8 mouse cellular contexts compared by ENCODE assay signal in the genomic region with DNA sequence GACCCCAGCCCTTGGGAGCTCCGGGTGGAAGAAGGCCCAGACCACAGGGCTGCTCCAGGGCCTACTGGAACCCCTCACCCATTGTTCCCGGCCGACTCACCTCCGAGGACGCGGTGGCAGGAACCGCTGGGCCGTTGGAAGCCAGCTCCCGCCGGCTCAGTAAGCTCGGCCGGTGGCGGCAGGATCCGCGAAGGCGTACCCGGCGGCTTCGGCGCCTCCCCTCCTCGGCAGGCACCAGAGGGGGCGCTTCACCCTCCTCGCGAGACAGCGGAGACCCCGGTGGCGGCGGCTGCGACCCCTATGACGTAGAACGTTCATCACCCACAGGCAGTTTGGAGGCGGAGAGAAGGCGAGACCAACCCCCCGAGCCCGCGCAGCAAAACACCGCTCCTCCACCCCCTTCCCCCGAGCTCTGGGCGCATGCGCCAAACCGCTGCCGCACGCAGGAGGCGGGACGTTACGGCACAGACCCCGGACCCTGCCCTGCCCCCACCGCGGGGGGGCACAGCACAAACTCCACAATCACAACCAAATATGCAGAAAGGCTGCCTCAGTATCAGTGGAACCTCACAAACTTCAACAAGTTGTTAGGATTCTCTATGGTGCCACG. TPM values are rescaled to one million over a fixed set of nuclear protein-coding genes. Genes with fewer than 3 reads are reported as not detected.
DNase-seq lines count a peak whose midpoint lies in the region; ATAC-seq and TF ChIP-seq lines count a peak whose summit lies in the region.

No protein-coding gene starts in this region.

- peak overlapping the region; percentile 95 for H3K9ac ChIP-seq in MEL (ENCODE audit: control insufficient read depth, low read depth, low read length, poor library complexity, severe bottlenecking)
- H3K9ac ChIP-seq in lung, postnatal 0 days (replicated peaks; ENCODE audit: low read depth) = peak overlapping the region; percentile 61

- WGBS in cerebellum, adult 2 months = under 1% methylated on average over 50 of the region's 50 CpGs
- WGBS in hindbrain, embryonic 10.5 days = under 1% methylated on average over 49 of the region's 50 CpGs
- under 1% methylated on average over 38 of the region's 50 CpGs for WGBS in lung, postnatal 0 days

- peak overlapping the region; percentile 97 for H3K27ac ChIP-seq in MEL (ENCODE audit: control insufficient read depth, low read depth, low read length)
- peak overlapping the region; percentile 25; the same call in 1 of the 2 replicates for H3K27ac ChIP-seq in cerebellum, adult 2 months (ENCODE audit: insufficient read depth, low read length)
- H3K27ac ChIP-seq in hindbrain, embryonic 10.5 days = peak overlapping the region; percentile 95
- H3K27ac ChIP-seq in lung, postnatal 0 days (ENCODE audit: low read length) = peak overlapping the region; percentile 97

- peak; percentile 64 for ATAC-seq in lung, postnatal 0 days

- peak; percentile 45 to 56; a peak in 2 of 4 replicates for TF ChIP-seq POLR2A in MEL (IDR thresholded peaks at IDR 0.05; ENCODE audit: control insufficient read depth in 1 of 2, insufficient read depth in 1 of 2, low read depth in 1 of 2, low read length in 2 of 2, poor library complexity in 1 of 2)
- TF ChIP-seq POLR2A in cerebellum, adult 2 months (IDR thresholded peaks at IDR 0.05; ENCODE audit: borderline replicate concordance, insufficient read depth, low read length) = 0 out of 2 replicates have a peak, but pooled peaks have one; percentile 37

- peak overlapping the region; percentile 53 to 83 for H3K4me3 ChIP-seq in MEL (ENCODE audit: control insufficient read depth in 1 of 2, insufficient read depth in 1 of 2, low read depth in 2 of 2, low read length in 2 of 2)
- H3K4me3 ChIP-seq in cerebellum, adult 2 months (replicated peaks; ENCODE audit: insufficient read depth, low read depth, low read length) = peak overlapping the region; percentile 95
- peak overlapping the region; percentile 71 for H3K4me3 ChIP-seq in hindbrain, embryonic 10.5 days
- H3K4me3 ChIP-seq in lung, postnatal 0 days (ENCODE audit: low read depth, low read length) = peak overlapping the region; percentile 66

- H3K4me1 ChIP-seq in MEL (ENCODE audit: control insufficient read depth in 1 of 2, insufficient read depth in 2 of 2, low read length in 2 of 2) = peaks cover 0 to 15% of the 10 kb centered on the region in 2 experiments; a peak in 2 of 4 replicates
- no peaks in the 10 kb centered on the region for H3K4me1 ChIP-seq in cerebellum, adult 2 months (ENCODE audit: control insufficient read depth, insufficient read depth, low read length)
- peaks cover 19% of the 10 kb centered on the region for H3K4me1 ChIP-seq in hindbrain, embryonic 10.5 days (replicated peaks)
- peaks cover 11% of the 10 kb centered on the region; the same call in 1 of the 2 replicates for H3K4me1 ChIP-seq in lung, postnatal 0 days (ENCODE audit: insufficient read depth, low read depth, low read length)

- H3K4me2 ChIP-seq in lung, postnatal 0 days (replicated peaks; ENCODE audit: low read depth, low read length) = peak overlapping the region; percentile 88

- no peak; a peak in 1 of 6 replicates for TF ChIP-seq CTCF in MEL (IDR thresholded peaks at IDR 0.05 in 2 of 3, conservative IDR thresholded peaks at IDR 0.05 in 1 of 3; ENCODE audit: control insufficient read depth in 1 of 3, insufficient read depth in 1 of 3, low read depth in 2 of 3, low read length in 3 of 3, poor library complexity in 1 of 3, severe bottlenecking in 1 of 3)
- no peak for TF ChIP-seq CTCF in cerebellum, adult 2 months (IDR thresholded peaks at IDR 0.05; ENCODE audit: borderline replicate concordance, insufficient read depth, low read depth, low read length)
- peak; percentile 57 for TF ChIP-seq CTCF in lung, postnatal 0 days (IDR thresholded peaks at IDR 0.05)

- no peaks in the 10 kb centered on the region for H3K9me3 ChIP-seq in MEL (replicated peaks; ENCODE audit: insufficient read depth, low read length)
- no peaks in the 10 kb centered on the region for H3K9me3 ChIP-seq in hindbrain, embryonic 10.5 days
- no peaks in the 10 kb centered on the region for H3K9me3 ChIP-seq in lung, postnatal 0 days (ENCODE audit: low read length)

- no peak for TF ChIP-seq RAD21 in MEL (IDR thresholded peaks at IDR 0.05; ENCODE audit: low read depth, low read length)

- peaks cover 15 to 17% of the 10 kb centered on the region in 2 experiments for H3K36me3 ChIP-seq in MEL (ENCODE audit: control insufficient read depth in 1 of 2, insufficient read depth in 2 of 2, low read length in 2 of 2)
- peaks cover 46% of the 10 kb centered on the region for H3K36me3 ChIP-seq in hindbrain, embryonic 10.5 days
- no peaks in the 10 kb centered on the region; the same call in 1 of the 2 replicates for H3K36me3 ChIP-seq in lung, postnatal 0 days (ENCODE audit: insufficient read depth, low read length)

- no peaks in the 10 kb centered on the region for H3K27me3 ChIP-seq in MEL (ENCODE audit: control insufficient read depth in 1 of 2, insufficient read depth in 2 of 2, low read length in 2 of 2)
- H3K27me3 ChIP-seq in cerebellum, adult 2 months (ENCODE audit: control insufficient read depth, insufficient read depth, low read length) = no peaks in the 10 kb centered on the region
- no peaks in the 10 kb centered on the region for H3K27me3 ChIP-seq in hindbrain, embryonic 10.5 days (ENCODE audit: insufficient read depth, poor library complexity, severe bottlenecking)
- H3K27me3 ChIP-seq in lung, postnatal 0 days (replicated peaks; ENCODE audit: insufficient read depth, low read length) = no peaks in the 10 kb centered on the region

- TF ChIP-seq EP300 in MEL (IDR thresholded peaks at IDR 0.05; ENCODE audit: low read depth in 1 of 2, low read length in 2 of 2) = 0 out of 4 replicates have a peak, but pooled peaks of 1 of the 2 experiments have one; percentile 4
- no peak for TF ChIP-seq EP300 in lung, postnatal 0 days (IDR thresholded peaks at IDR 0.05)

- peak; percentile 91 for DNase-seq in MEL (ENCODE audit: low read depth, low spot score)
- DNase-seq in cerebellum, adult 2 months = peak; percentile 84
- DNase-seq in forelimb bud, embryonic 11.5 days (ENCODE audit: low read depth, low spot score) = peak; percentile 95
- peak; percentile 97 for DNase-seq in hindbrain, embryonic 10.5 days (ENCODE audit: low spot score)
- DNase-seq in layer of hippocampus, adult 9-11 months = peak; percentile 93
- DNase-seq in lung, postnatal 0 days (ENCODE audit: low spot score) = peak; percentile 96
- peak; percentile 85 for DNase-seq in ovary, postnatal 14 days (ENCODE audit: low spot score)
- DNase-seq in thymus, postnatal 14 days = peak; percentile 97

- H3K79me2 ChIP-seq in MEL (ENCODE audit: control insufficient read depth, insufficient read depth, low read length, poor library complexity) = peaks cover 49% of the 10 kb centered on the region

TF ChIP-seq in MEL, 35 proteins besides CTCF, POLR2A, EP300 and RAD21 (continues in another document):
- TF ChIP-seq NRF1 (IDR thresholded peaks at IDR 0.05; ENCODE audit: insufficient read depth, low read depth, low read length, poor library complexity, severe bottlenecking) (peak; percentile 84), SIN3A (IDR thresholded peaks at IDR 0.05; ENCODE audit: low read length) (peak; percentile 66), ELF1 (IDR thresholded peaks at IDR 0.05; ENCODE audit: low read depth, low read length) (0 out of 2 replicates have a peak, but pooled peaks have one; percentile 19), POLR2AphosphoS5 (IDR thresholded peaks at IDR 0.05; ENCODE audit: borderline replicate concordance, low read depth, low read length) (no peak), USF1 (IDR thresholded peaks at IDR 0.05; ENCODE audit: low read depth, low read length) (peak; percentile 37), JUND (IDR thresholded peaks at IDR 0.05; ENCODE audit: low read depth, low read length) (no peak), MXI1 (IDR thresholded peaks at IDR 0.05; ENCODE audit: low read depth, low read length) (peak; percentile 53), UBTF (IDR thresholded peaks at IDR 0.05; ENCODE audit: borderline replicate concordance, insufficient read depth, low read depth, low read length) (no peak), TBP (IDR thresholded peaks at IDR 0.05; ENCODE audit: low read depth, low read length) (peak; percentile 68; the same call in 1 of the 2 replicates), MAZ (IDR thresholded peaks at IDR 0.05; ENCODE audit: low read depth, low read length) (peak; percentile 81; the same call in 1 of the 2 replicates)

RNA-seq across cellular contexts. Expression of a gene that starts 1.1 kb away (rescaled TPM):
- 5.7 and 7.3 TPM in 2 replicates for total RNA-seq in MEL (2012; rRNA removed)
- polyA plus RNA-seq in MEL (2012; ENCODE audit: insufficient read depth in 1 of 2, insufficient read length in 2 of 2, low read depth in 1 of 2, low replicate concordance in 2 of 2, missing spikeins in 1 of 2) = 10 to 100 TPM in 1 of 2 experiments, not detected in 1; 12.1 TPM
- 4.6 and 5.7 TPM in 2 replicates for polyA plus RNA-seq in cerebellum, adult 2 months (2012; rRNA removed)
- polyA plus RNA-seq in hindbrain, embryonic 10.5 days (2016; fragmentation: Nextera tagmentation; extraction: Ambion mirVana) = 26.0 and 26.6 TPM in 2 replicates
- 45.6 and 57.1 TPM in 2 replicates for polyA plus RNA-seq in lung, postnatal 0 days (2015; fragmentation: Nextera tagmentation; extraction: Ambion mirVana)

RNA-seq across cellular contexts. Expression of a gene that starts 1.3 kb away (rescaled TPM):
- 36.2 and 38.3 TPM in 2 replicates for total RNA-seq in MEL (2012; rRNA removed)
- 10 to 100 TPM; 32.0 to 62.7 TPM for polyA plus RNA-seq in MEL (2012; ENCODE audit: insufficient read depth in 1 of 2, insufficient read length in 2 of 2, low read depth in 1 of 2, low replicate concordance in 2 of 2, missing spikeins in 1 of 2)
- polyA plus RNA-seq in cerebellum, adult 2 months (2012; rRNA removed) = 11.3 and 12.3 TPM in 2 replicates
- polyA plus RNA-seq in hindbrain, embryonic 10.5 days (2016; fragmentation: Nextera tagmentation; extraction: Ambion mirVana) = 38.4 and 45.2 TPM in 2 replicates
- polyA plus RNA-seq in lung, postnatal 0 days (2015; fragmentation: Nextera tagmentation; extraction: Ambion mirVana) = 25.4 and 27.9 TPM in 2 replicates

RNA-seq across cellular contexts. Expression of a gene that starts 10.9 kb away (rescaled TPM):
- 225 and 229 TPM in 2 replicates for total RNA-seq in MEL (2012; rRNA removed)
- 100 to 1,000 TPM in 1 of 2 experiments, not detected in 1; 146 TPM for polyA plus RNA-seq in MEL (2012; ENCODE audit: insufficient read depth in 1 of 2, insufficient read length in 2 of 2, low read depth in 1 of 2, low replicate concordance in 2 of 2, missing spikeins in 1 of 2)
- polyA plus RNA-seq in cerebellum, adult 2 months (2012; rRNA removed) = 202 and 210 TPM in 2 replicates
- polyA plus RNA-seq in hindbrain, embryonic 10.5 days (2016; fragmentation: Nextera tagmentation; extraction: Ambion mirVana) = 317 and 344 TPM in 2 replicates
- polyA plus RNA-seq in lung, postnatal 0 days (2015; fragmentation: Nextera tagmentation; extraction: Ambion mirVana) = 207 and 222 TPM in 2 replicates

RNA-seq across cellular contexts. Expression of a gene that starts 28.7 kb away (rescaled TPM):
- 0.26 and 0.58 TPM in 2 replicates for total RNA-seq in MEL (2012; rRNA removed)
- 1 to 10 TPM in 1 of 2 experiments, not detected in 1; 1.0 TPM for polyA plus RNA-seq in MEL (2012; ENCODE audit: insufficient read depth in 1 of 2, insufficient read length in 2 of 2, low read depth in 1 of 2, low replicate concordance in 2 of 2, missing spikeins in 1 of 2)
- 3.7 and 4.1 TPM in 2 replicates for polyA plus RNA-seq in cerebellum, adult 2 months (2012; rRNA removed)
- 2.1 and 4.2 TPM in 2 replicates for polyA plus RNA-seq in hindbrain, embryonic 10.5 days (2016; fragmentation: Nextera tagmentation; extraction: Ambion mirVana)
- polyA plus RNA-seq in lung, postnatal 0 days (2015; fragmentation: Nextera tagmentation; extraction: Ambion mirVana) = 15.3 and 18.1 TPM in 2 replicates

Comparison
In these comparisons a context has a peak if more than half of its experiments do, and no peak if none do; other contexts are left out.
1. Peak in every context shown above with its lines: DNase-seq, ATAC-seq, H3K4me3 ChIP-seq and H3K27ac ChIP-seq.
2. H3K27ac ChIP-seq: peak in every context shown above with its lines; median percentile 97 in MEL; 97 in lung, postnatal 0 days; 95 in hindbrain, embryonic 10.5 days; 25 in cerebellum, adult 2 months.